Mouse (Mus musculus) liver, embryonic 12.5 days (tissue): Measurements from ENCODE around the gene Dusp11. TPM values are rescaled to one million over a fixed set of nuclear protein-coding genes. Genes with fewer than 3 reads are reported as not detected.
"Not testable (repeated sequence)": the region's sequence is repeated elsewhere in the genome, so short reads cannot be mapped to it uniquely, and the experiment has no call there.

Source experiments
- ATAC-seq: fragments of 200-750 bp; cut with Nextera tagmentation; 2 replicates; pipeline ENCODE4 v1.8.0; 2017; ENCODE audit warnings: moderate number of reproducible peaks, mild to moderate bottlenecking, moderate library complexity
- H3K27ac ChIP-seq: fragments of 300-500 bp; sonication (generic); 2 replicates; pipeline ENCODE4 v1.5.1; 2016; ENCODE audit warnings: mild to moderate bottlenecking
- H3K27me3 ChIP-seq: fragments of 300-500 bp; sonication (generic); replicated peaks from 2 replicates; pipeline ENCODE4 v1.6.1; 2016; ENCODE audit warnings: mild to moderate bottlenecking, moderate library complexity
- H3K36me3 ChIP-seq: fragments of 300-500 bp; sonication (generic); 2 replicates; pipeline ENCODE4 v1.6.1; 2016; ENCODE audit warnings: mild to moderate bottlenecking, moderate library complexity
- H3K4me1 ChIP-seq: fragments of 300-500 bp; sonication (generic); 2 replicates; pipeline ENCODE4 v1.6.1; 2016
- H3K4me2 ChIP-seq: fragments of 300-500 bp; sonication (generic); 2 replicates; pipeline ENCODE4 v1.6.1; 2016; ENCODE audit warnings: mild to moderate bottlenecking, moderate library complexity
- H3K4me3 ChIP-seq: fragments of 300-500 bp; sonication (generic); 2 replicates; pipeline ENCODE4 v1.5.1; 2016; ENCODE audit warnings: mild to moderate bottlenecking, moderate library complexity
- H3K9ac ChIP-seq: fragments of 300-500 bp; sonication (generic); 2 replicates; pipeline ENCODE4 v1.6.1; 2016; ENCODE audit warnings: mild to moderate bottlenecking, moderate library complexity
- H3K9me3 ChIP-seq: fragments of 300-500 bp; sonication (generic); replicated peaks from 2 replicates; pipeline ENCODE4 v1.6.1; 2016; ENCODE audit warnings: mild to moderate bottlenecking, moderate library complexity
- WGBS: fragments of 180-500 bp; shearing (Covaris S2); methylation state at CpG from one replicate; pipeline ENCODE4 v1.1.7; 2016; ENCODE audit not compliant: insufficient replicate concordance; 5-methylcytosine and 5-hydroxymethylcytosine counted together
- polyA plus RNA-seq: library from polyadenylated mRNA; unstranded; fragments of >200 nt; fragmentation: Nextera tagmentation; extraction: Ambion mirVana; gene quantifications from 2 replicates; pipeline ENCODE4 v1.2.1, GENCODE M21; 2016

The Dusp11 gene
- polyA plus RNA-seq, 1 experiment from 2014 or later: 37.2 TPM

- WGBS: 44% methylated on average over 3 of the region's 3 CpGs
- no peaks in the 10 kb centered on the region for H3K9me3 ChIP-seq
- no peak overlapping the region for H3K4me2 ChIP-seq
- H3K4me1 ChIP-seq: 0 out of 2 replicates have a peak, but pooled peaks cover 3% of the 10 kb centered on the region
- H3K4me3 ChIP-seq: no peak overlapping the region
- no peak overlapping the region for H3K9ac ChIP-seq
- ATAC-seq: no peak
- no peaks in the 10 kb centered on the region for H3K36me3 ChIP-seq
- H3K27ac ChIP-seq: no peak overlapping the region
- H3K27me3 ChIP-seq: peaks cover 7% of the 10 kb centered on the region; the same call in 1 of the 2 replicates
These were observed 53.1 kb downstream of the Dusp11 start for GRCm38 (mm10) chr6:85908341-85908740.

- not testable (repeated sequence) for H3K4me2 ChIP-seq, ATAC-seq
- WGBS: 56% methylated on average over 2 of the region's 2 CpGs
These were observed 54.5 kb downstream of the Dusp11 start for GRCm38 (mm10) chr6:85906911-85907351.

GRCm38 (mm10) chr6:85904642-85905061 lies 56.8 kb downstream of the Dusp11 start, which contains the start of gene Nat8f4:
TSS of gene Nat8f4 (minus strand) at chr6:85904884.
- H3K9ac ChIP-seq: peak within 1 kb of the TSS; percentile 36; the same call in 1 of the 2 replicates
- not testable (repeated sequence) for H3K4me1 ChIP-seq, H3K9me3 ChIP-seq, H3K27ac ChIP-seq, H3K36me3 ChIP-seq, H3K27me3 ChIP-seq
- WGBS: 11% methylated on average over 20 of the region's 20 CpGs
- peak within 1 kb of the TSS; percentile 55 for H3K4me3 ChIP-seq
- peak within 1 kb of the TSS; percentile 63 for H3K4me2 ChIP-seq
- ATAC-seq: peak; percentile 80

More at GRCm38 (mm10) chr6:85906911-85907351, 54.5 kb downstream of the Dusp11 start:
- H3K4me3 ChIP-seq, H3K36me3 ChIP-seq, H3K9me3 ChIP-seq, H3K9ac ChIP-seq, H3K27me3 ChIP-seq, H3K27ac ChIP-seq, H3K4me1 ChIP-seq: not testable (repeated sequence)

- no peaks in the 10 kb centered on the region for H3K36me3 ChIP-seq
- no peaks in the 10 kb centered on the region for H3K4me1 ChIP-seq
- no peak for ATAC-seq
- WGBS: 80% methylated on average over 2 of the region's 2 CpGs
- no peak overlapping the region for H3K4me2 ChIP-seq
- no peaks in the 10 kb centered on the region for H3K9me3 ChIP-seq
- no peak overlapping the region for H3K4me3 ChIP-seq
- no peak overlapping the region for H3K27ac ChIP-seq
- no peak overlapping the region for H3K9ac ChIP-seq
- H3K27me3 ChIP-seq: peaks cover 7% of the 10 kb centered on the region; the same call in 1 of the 2 replicates
These were observed 59.2 kb downstream of the Dusp11 start for GRCm38 (mm10) chr6:85902303-85902702.

- not testable (repeated sequence) for H3K27me3 ChIP-seq, H3K4me3 ChIP-seq, H3K9ac ChIP-seq, H3K9me3 ChIP-seq, H3K27ac ChIP-seq, ATAC-seq, H3K36me3 ChIP-seq, H3K4me1 ChIP-seq, H3K4me2 ChIP-seq
- 49% methylated on average over 7 of the region's 8 CpGs for WGBS
These were observed 62.6 kb downstream of the Dusp11 start for GRCm38 (mm10) chr6:85898596-85899475.

- not testable (repeated sequence) for H3K9ac ChIP-seq, H3K27me3 ChIP-seq, H3K4me2 ChIP-seq, ATAC-seq, H3K4me3 ChIP-seq, H3K27ac ChIP-seq, H3K36me3 ChIP-seq, H3K4me1 ChIP-seq
- peaks cover 13% of the 10 kb centered on the region for H3K9me3 ChIP-seq
- 61% methylated on average over 25 of the region's 25 CpGs for WGBS
These were observed 66.3 kb downstream of the Dusp11 start for GRCm38 (mm10) chr6:85895061-85895648.

Other genes with a start within 250 kb of the Dusp11 start
- gene Nat8f7, start 248.5 kb downstream of the Dusp11 start, polyA plus RNA-seq: not detected in 2 replicates
- gene Nat8f3, start 195.9 kb downstream of the Dusp11 start, polyA plus RNA-seq: not detected in 2 replicates
- gene Nat8f6, start 140.7 kb downstream of the Dusp11 start, polyA plus RNA-seq: not detected in 2 replicates
- gene Nat8f5, start 140.7 kb downstream of the Dusp11 start, polyA plus RNA-seq: not detected in 2 replicates
- gene Nat8, start 129.6 kb downstream of the Dusp11 start, polyA plus RNA-seq: not detected in 2 replicates
- 0.04 TPM in 1 of 2 replicates, not detected in the other for gene Nat8f2, start 92.5 kb downstream of the Dusp11 start, polyA plus RNA-seq
- gene Nat8f4, start 56.8 kb downstream of the Dusp11 start, polyA plus RNA-seq: 0.81 and 1.2 TPM in 2 replicates
- gene Tprkb, start 49.8 kb downstream of the Dusp11 start, polyA plus RNA-seq: 29.6 and 31.1 TPM in 2 replicates
- gene Nat8f1, start 46.0 kb downstream of the Dusp11 start, polyA plus RNA-seq: 3.4 and 4.5 TPM in 2 replicates
- gene Figla, start 54.5 kb upstream of the Dusp11 start, polyA plus RNA-seq: not detected in 2 replicates
- gene Add2, start 67.0 kb upstream of the Dusp11 start, polyA plus RNA-seq: 96.9 and 97.2 TPM in 2 replicates
- 1.4 and 2.1 TPM in 2 replicates for gene Tgfa, start 233.6 kb upstream of the Dusp11 start, polyA plus RNA-seq